Mouse (Mus musculus): ENCODE measurements at regions not wholly inside any gene's neighbourhood (a gene's known extent, or its start where the extent isn't known, plus 50 kb on each side); places are given as distances from the start of the nearest gene placed in this dataset.

GRCm38 (mm10) chr4:34336971-34337797, 213.6 kb upstream of the Akirin2 start:
- no peak for DNase-seq (ENCODE audit: extremely low spot score, low spot score)

DNA sequence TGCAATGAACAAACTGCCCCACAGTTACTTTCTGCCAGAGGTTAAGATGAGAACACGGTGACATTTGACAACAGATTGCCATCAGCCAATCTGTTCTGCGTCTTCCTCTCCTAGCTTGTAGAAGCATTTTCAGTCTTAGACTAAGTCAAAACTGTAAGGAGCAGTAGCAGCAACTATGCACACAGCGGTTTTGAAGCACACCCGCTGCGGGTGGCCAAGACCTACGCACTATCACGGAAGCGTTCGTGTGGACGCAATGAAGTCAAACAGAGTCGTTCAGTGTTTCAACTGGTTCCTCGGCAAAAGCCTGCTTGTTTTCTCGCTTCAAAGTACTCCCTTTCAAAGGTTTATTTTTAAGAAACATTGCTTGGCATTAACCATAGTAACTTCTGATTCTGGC, 212.9 kb upstream of the Akirin2 start:
- DNase-seq (ENCODE audit: extremely low spot score, low spot score): no peak

DNA sequence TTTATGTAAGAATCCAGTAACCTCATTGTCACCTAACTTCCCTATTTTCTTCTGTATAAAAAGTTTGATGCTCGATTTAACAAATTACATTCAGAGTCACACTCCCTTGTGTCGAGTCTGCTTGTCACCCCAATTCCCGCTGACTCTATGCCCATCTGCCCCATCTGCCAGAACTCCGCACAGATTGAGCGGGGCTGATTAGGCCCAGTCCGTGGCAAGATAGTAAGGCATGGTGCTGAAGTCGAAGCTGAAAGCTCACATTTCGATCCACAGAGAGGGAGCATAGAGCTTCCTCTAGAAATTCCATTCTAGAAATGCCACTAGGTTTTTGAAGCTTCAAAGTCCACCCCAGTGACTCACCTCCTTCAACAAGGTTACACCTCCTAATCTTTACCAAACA, 210.7 kb upstream of the Akirin2 start:
- no peak for DNase-seq (ENCODE audit: extremely low spot score, low spot score)

- no peak for DNase-seq (ENCODE audit: extremely low spot score, low spot score)
Observed at GRCm38 (mm10) chr4:34371281-34372032, 179.3 kb upstream of the Akirin2 start.

DNA sequence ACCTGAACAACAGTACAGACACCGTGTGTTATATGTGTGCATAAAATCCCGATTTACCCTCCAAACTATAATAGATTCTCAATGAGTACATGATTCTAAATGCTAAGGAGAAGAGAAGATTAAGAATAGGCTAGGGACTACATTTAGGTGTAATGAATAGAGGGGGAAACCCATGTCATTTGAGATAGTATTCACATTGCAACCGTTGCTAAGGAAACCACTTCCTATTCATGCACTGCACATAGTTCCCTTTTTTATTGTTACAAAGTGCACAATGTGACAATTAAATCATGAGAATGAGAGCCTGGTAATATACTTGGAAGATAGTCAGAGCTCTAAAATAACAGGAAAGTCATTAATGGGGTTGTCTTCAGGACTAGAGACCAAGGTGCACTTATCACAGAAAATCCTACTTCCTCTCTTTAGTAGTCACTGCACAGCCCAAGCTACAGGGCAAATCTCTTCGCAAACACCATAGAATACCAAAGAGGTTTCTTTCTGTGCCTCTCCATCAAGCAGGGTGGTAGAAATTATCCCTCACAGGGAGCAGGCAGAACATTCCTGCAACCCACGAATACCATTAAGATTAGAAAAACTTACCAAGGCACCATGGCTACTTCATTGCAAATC, 164.3 kb upstream of the Akirin2 start:
- no peak for DNase-seq (ENCODE audit: extremely low spot score, low spot score)

DNA sequence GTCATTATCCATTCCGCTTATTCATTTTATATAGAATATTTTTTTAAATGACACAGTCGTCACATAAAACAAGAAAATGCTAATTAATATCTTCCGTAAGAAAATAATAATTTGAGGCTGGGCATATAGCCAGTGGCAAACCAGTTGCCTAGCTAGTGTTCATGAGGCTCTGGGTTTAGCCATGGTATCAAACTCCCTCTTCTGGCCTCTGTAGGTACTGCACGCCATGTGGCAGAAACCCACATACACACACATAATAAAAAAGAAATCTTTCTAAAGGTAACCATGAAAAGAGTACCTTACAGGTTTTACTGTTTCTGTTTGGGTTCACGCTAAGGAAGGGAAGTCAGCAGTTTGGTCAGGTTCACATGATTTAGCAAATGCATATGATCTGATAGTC, 159.2 kb upstream of the Akirin2 start:
- DNase-seq (ENCODE audit: extremely low spot score, low spot score): no peak

DNA sequence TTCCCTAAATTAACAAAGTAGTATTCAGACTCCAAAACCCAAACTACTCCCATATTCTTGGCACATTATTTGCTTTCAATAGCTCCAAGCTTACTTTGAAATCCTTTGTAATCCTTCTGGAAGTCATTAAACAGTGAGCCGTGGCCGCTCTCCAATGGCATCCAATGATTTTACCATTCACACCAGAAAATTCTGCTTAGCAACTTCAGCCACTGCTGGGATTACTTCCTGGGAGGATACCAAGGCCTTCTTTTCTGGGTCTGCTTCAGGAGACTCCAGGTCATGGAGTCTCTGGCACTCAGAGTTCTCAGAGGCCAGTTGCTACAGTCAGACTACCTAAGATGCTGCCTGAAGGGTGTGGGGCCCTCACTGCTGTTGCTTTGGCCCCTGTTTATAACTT, 147.7 kb upstream of the Akirin2 start:
- no peak for DNase-seq (ENCODE audit: extremely low spot score, low spot score)

GRCm38 (mm10) chr4:34407181-34407580, 143.6 kb upstream of the Akirin2 start:
- no peak for DNase-seq (ENCODE audit: extremely low spot score, low spot score)

DNA sequence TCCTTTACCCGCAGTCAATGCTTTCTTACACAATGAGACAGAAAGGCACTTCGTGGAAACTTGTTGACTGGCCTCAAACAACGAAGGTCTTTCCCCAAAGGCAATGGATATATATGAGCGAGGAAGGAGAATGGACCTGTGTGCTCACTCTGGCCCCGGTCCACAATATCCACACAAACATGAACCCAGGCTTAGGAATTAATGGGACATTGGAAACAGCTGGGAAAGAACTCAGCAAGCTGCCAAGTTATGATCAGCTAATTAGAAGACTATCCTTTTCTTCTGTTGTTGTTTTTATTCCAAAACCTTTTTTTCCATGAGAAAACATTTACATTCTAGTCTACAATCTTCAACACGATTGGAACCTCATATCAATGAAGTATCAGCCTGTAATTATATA, 129.8 kb upstream of the Akirin2 start:
- no peak for DNase-seq (ENCODE audit: extremely low spot score, low spot score)

GRCm38 (mm10) chr4:34424131-34424646, 126.5 kb upstream of the Akirin2 start:
- DNase-seq (ENCODE audit: extremely low spot score, low spot score): no peak

- DNase-seq (ENCODE audit: extremely low spot score, low spot score): no peak
Observed at GRCm38 (mm10) chr4:34429003-34429402, 121.7 kb upstream of the Akirin2 start.

DNA sequence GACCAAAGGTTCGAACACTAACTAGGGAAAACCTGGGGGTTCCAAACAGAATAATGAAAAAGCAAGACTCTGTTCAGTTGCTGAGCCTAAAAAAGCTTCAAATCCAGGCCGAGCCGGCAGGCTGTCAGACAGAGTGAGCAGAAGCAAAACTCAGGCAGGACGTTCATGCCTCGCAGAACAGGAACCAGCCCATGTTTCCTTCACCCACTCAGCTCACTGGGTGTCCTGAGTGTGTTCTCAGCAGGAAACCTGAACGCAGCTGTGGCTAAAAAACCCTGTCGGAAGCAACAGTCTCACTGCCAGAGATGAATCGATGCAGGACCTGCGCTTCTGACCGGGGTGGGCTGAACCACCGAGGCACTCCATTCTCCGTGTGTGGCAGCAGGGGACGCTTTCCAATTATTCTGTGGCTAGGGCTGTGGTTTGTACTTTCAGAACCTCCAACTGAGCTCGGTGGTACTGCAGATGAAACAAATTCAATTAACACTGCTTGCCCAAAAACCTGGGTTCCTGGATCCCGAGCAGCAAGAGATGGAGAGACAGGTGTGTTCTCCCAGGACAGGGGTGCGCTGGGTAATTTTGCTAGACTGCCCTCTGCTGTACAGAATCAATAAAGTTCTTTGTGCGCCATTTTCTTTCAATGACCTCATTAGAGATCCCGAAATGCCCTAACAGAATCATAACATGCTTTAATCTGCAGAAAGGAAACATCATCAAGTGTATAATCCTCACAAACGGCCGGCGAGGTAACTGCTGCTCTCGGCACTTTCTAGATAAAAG, 121.1 kb upstream of the Akirin2 start:
- no peak for DNase-seq (ENCODE audit: extremely low spot score, low spot score)

GRCm38 (mm10) chr4:34437316-34437715, 113.4 kb upstream of the Akirin2 start:
- DNase-seq (ENCODE audit: extremely low spot score, low spot score): no peak

DNA sequence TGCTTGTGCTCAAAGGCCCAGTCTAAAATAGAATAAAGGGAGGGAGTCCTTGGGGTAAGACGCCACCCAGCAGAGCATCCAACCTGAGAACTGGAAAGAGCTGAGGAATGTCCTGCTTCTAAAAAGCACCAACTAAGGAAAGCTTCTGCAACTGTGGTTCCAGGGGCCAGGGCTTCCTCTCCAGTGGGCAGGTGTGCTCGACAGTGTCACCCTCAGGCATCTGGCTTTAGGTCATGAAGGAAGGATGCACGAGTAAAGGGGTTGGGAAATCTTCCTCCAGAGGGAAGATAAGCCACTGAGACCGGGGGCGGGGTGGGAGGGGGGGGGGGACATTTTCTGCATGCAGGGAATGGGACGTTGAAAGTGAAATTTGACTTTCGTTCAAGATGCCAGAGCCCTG, 101.2 kb upstream of the Akirin2 start:
- no peak for DNase-seq (ENCODE audit: extremely low spot score, low spot score)

- no peak for DNase-seq (ENCODE audit: extremely low spot score, low spot score)
Observed at GRCm38 (mm10) chr4:34462591-34462990, 88.1 kb upstream of the Akirin2 start.

- no peak for DNase-seq (ENCODE audit: extremely low spot score, low spot score)
Observed at GRCm38 (mm10) chr4:34465845-34466244, 84.9 kb upstream of the Akirin2 start.

DNA sequence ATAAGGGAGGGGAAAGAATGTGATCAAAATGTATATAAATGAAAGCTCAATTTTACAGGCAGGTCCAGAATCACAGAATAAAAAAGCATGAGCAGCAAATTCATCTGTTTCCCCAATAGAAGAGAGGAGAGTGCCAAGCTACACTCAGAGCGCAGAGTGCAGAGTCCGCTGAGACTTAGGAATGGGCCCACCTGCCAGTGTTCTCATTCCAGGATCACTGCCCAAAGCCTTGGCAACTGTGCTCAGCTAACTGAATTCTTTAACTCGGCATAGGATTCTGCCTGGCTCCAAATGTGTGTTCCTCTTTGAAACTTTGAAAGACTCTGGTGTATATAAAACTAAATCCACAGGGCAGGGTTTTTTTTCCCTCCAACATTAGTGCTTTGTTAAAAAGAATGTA, 84.4 kb upstream of the Akirin2 start:
- no peak for DNase-seq (ENCODE audit: extremely low spot score, low spot score)

GRCm38 (mm10) chr4:34468096-34468495, 82.6 kb upstream of the Akirin2 start:
- no peak for DNase-seq (ENCODE audit: extremely low spot score, low spot score)

- DNase-seq (ENCODE audit: extremely low spot score, low spot score): no peak
Observed at GRCm38 (mm10) chr4:34475792-34476448, 74.8 kb upstream of the Akirin2 start.

DNA sequence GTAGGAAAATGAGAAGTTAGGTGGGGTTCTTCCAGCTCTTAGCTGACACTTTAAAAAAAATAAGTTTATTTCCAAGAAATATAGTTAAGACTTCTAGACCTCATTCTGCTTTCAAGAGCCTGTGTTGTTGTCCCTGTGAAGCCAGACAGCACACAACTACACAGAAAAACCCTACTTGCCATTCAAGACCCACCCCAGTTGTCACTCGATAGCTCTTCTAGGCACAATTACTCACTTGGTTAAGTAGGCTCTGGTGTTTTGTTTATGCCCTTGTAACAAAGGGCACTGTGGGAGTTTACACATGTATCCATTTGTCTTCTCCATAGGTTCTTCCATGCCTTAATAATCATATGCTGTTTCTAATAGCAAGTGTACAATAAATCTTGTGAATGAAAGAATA, 66.5 kb upstream of the Akirin2 start:
- DNase-seq (ENCODE audit: extremely low spot score, low spot score): no peak

- no peak for DNase-seq (ENCODE audit: extremely low spot score, low spot score)
Observed at GRCm38 (mm10) chr4:34485574-34485973, 65.2 kb upstream of the Akirin2 start.

All from neural tube, embryonic 10.5 days (tissue).